Mouse (Mus musculus): ENCODE results near the gene 4930544D05Rik. TPM values are rescaled to one million over a fixed set of nuclear protein-coding genes. Genes with fewer than 3 reads are reported as not detected.

The 4930544D05Rik gene
- total RNA-seq, 2 experiments from 2014 or later = not detected

DNA sequence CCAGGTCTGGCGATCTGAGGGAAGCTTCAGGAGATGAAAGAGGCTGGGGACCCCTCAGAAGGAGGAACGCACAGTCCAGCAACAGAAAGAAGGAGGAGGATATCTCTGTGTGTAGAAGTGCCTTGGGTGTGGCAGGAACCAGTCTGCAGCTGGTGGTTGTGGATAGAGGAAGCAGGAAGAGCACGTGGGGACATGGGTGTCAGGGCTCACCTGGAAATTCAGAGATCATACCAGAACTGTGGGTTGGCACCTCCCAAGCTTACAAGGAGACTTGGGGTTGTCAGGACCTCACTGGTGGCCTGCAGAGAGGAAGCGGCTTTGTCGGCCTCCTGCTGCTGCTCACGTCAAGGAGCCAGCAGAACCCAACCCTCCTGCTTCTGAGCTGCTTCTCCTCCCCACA lies 18.3 kb upstream of the 4930544D05Rik start:
- peak; percentile 52 for ATAC-seq (replicated peaks; ENCODE audit: poor library complexity, severe bottlenecking)

- ATAC-seq (replicated peaks; ENCODE audit: poor library complexity, severe bottlenecking) = 0 out of 2 replicates have a peak, but pooled peaks have one; percentile 11
Observed at GRCm38 (mm10) chr11:70598451-70598953, 17.1 kb upstream of the 4930544D05Rik start.

DNA sequence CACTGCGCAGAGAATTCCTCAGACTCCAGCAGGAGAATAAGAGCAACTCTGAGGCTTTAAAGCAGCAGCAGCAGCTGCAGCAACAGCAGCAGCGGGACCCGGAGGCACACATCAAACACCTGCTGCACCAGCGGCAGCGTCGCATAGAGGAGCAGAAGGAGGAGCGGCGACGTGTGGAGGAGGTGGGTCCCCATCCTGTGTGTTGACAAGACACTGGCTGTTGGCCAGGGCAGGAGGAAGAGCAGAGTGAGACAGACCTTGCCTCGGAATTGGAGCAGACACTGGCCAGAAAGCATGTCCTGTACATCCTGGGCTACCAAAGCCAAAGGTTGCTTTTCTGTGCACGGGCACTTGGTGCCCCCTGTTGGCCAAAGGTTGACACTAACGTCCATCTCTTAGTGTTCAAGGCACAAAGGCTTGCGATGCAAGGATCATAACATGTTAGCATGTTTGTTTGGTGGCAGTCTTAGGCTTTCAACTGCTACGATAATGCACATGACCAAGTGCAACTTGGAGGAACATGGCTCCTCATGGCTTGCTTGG lies 10.6 kb upstream of the 4930544D05Rik start:
- ATAC-seq (replicated peaks; ENCODE audit: poor library complexity, severe bottlenecking) = peak; percentile 62

DNA sequence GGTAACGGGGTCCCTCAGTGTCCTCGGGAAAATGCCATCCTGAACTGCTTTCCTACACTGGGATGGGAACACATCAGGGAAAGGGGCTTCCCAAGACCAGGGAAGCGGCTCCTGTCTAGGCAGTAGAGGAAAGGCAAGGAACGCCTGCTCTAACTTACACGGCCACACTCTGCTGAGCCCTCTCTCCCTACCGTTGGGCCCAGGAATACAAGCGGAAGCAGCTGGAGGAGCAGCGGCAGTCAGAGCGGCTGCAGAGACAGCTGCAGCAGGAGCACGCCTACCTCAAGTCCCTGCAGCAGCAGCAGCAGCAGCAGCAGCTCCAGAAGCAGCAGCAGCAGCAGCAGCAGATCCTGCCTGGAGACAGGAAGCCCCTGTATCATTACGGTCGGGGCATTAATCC lies 8.9 kb upstream of the 4930544D05Rik start:
- ATAC-seq (replicated peaks; ENCODE audit: poor library complexity, severe bottlenecking) = no peak

GRCm38 (mm10) chr11:70607611-70608010 lies 8.0 kb upstream of the 4930544D05Rik start:
- ATAC-seq (replicated peaks; ENCODE audit: poor library complexity, severe bottlenecking) = no peak

DNA sequence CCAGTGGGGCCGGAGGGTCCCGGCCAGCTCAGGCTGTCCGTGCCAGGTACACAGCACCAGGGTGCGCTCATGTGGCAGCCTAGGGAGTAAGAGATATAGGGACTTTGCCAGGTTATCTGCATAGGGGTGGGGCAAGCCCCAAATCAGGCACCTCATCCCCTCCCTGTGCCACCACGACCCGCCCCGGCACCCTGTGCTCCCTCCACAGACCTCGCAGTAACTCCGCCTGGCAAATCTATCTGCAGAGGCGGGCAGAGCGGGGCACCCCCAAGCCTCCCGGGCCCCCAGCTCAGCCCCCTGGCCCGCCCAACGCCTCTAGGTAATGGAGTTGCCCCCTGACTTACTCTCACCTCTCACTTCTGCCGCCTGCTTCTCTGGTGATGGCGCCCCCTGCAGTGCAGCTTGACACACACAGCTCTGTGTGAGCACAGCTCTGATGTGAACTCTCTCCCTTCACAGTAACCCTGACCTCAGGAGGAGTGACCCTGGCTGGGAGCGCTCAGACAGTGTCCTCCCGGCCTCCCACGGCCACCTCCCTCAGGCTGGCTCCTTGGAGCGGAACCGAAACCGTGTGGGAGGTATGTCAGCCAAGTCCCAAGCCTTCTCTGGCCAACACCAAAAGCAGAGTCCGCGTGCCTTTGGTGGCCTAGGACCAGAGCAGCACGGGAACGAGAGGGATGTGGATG lies 7.1 kb upstream of the 4930544D05Rik start:
- ATAC-seq (replicated peaks; ENCODE audit: poor library complexity, severe bottlenecking) = no peak; the same call in 1 of the 2 replicates

GRCm38 (mm10) chr11:70610752-70611151 lies 4.9 kb upstream of the 4930544D05Rik start:
- no peak for ATAC-seq (replicated peaks; ENCODE audit: poor library complexity, severe bottlenecking)

- ATAC-seq (replicated peaks; ENCODE audit: poor library complexity, severe bottlenecking) = no peak
Observed at GRCm38 (mm10) chr11:70612505-70612904, 3.1 kb upstream of the 4930544D05Rik start.

- peak; percentile 90 for ATAC-seq (replicated peaks; ENCODE audit: poor library complexity, severe bottlenecking)
Observed at GRCm38 (mm10) chr11:70615074-70615473, 574 bp upstream of the 4930544D05Rik start.

- no peak for ATAC-seq (replicated peaks; ENCODE audit: poor library complexity, severe bottlenecking)
Observed at GRCm38 (mm10) chr11:70619101-70619500, 3.5 kb downstream of the 4930544D05Rik start, which contains the start of gene Chrne. Gene Chrne (minus strand): TSS chr11:70619216.

DNA sequence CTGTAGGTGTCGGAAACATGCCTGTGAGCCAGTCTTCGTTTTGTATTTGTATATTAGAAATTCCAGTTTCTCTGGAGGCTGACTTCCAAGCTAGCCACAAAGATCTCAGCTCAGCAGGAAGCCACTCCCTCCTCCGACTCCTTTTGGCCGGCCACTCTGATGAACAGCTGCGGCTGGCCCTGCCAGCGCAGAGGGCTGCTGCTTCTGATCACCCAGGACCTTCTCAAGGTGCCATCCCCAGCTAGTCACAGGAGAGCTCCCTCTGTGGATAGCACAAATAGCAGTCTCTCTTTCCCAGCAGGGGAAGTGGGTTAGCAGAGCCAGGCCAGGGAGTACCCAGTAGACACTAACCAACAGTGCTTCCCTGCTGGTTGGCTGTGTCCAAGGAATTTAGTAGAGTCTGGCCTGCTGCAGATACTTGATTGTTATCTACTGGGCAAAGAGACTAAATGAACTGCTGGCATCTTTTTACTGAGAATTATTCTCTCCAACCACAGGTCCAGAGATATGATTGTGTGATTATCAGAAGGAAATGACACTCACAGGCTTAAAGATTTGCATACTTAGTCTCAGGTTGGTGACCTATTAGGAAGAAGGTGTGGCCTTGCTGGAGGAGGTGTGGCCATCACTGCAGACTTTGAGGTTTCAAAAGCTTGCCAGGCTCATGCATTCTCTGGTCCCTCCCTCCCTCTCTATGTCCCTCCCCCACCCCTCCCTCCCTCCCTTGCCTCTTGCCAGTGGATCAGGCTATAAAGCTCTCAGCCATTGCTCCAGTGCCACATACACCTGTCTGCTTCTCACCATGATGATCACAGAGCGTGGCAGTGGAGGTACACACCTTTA lies 6.5 kb downstream of the 4930544D05Rik start:
- ATAC-seq (replicated peaks; ENCODE audit: poor library complexity, severe bottlenecking) = peak; percentile 45

DNA sequence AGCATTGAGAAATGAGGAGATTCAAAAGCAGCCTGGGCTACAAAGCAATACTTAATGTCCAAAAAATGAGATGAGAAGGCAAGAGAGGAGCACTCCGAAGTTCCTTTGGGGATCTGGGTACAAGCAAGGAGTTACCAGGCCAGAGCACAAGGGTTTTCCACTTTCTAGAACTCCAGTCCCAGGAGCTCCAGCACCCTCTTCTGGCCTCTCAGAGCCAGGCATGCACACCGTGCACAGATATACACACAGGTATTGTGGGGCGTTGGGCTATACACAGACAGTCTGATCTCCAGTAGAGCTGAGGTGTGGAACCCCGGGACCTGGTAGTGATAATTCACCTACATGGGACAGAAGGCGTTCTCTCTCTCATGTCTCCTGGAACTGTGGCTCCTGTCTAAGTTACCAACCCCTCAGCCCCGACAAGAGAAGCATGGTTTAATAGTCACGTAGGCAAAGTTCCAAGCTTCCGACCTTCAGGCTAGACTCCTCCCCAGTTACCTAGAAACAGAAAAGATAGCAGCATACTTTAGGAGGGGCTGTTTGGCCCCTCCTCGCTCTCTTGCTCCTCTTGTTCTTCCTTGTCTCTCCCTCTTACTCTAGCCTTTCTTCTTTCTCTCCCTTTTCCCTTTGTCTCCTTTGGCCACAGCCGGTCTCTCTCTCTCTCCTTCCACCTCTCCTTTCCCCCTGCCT lies 7.5 kb downstream of the 4930544D05Rik start:
- ATAC-seq (replicated peaks; ENCODE audit: poor library complexity, severe bottlenecking) = no peak

- peak; percentile 85 for ATAC-seq (replicated peaks; ENCODE audit: poor library complexity, severe bottlenecking)
Observed at GRCm38 (mm10) chr11:70625473-70625872, 9.8 kb downstream of the 4930544D05Rik start.

DNA sequence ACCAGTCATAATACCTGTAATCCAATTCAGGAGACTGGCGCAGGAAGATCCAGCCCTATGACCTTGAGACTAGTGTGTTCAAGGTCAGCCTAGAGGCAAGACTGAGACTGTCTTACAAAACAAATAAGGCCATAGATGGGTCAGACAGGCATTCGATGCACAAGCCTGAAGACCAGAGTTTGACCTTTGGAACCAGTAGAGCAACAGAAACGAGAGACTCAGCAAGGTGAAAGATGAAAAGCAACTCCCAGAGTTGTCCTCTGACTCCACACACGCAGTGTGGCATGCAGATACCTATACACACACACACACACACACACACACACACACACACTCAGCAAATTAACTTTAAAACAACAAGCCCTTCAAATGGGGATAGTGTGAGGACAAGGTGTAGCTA lies 11.2 kb downstream of the 4930544D05Rik start:
- ATAC-seq (replicated peaks; ENCODE audit: poor library complexity, severe bottlenecking) = no peak

- no peak for ATAC-seq (replicated peaks; ENCODE audit: poor library complexity, severe bottlenecking)
Observed at GRCm38 (mm10) chr11:70628431-70628830, 12.8 kb downstream of the 4930544D05Rik start.

GRCm38 (mm10) chr11:70629557-70629956 lies 13.9 kb downstream of the 4930544D05Rik start:
- ATAC-seq (replicated peaks; ENCODE audit: poor library complexity, severe bottlenecking) = 0 out of 2 replicates have a peak, but pooled peaks have one; percentile 25

GRCm38 (mm10) chr11:70630129-70630528 lies 14.5 kb downstream of the 4930544D05Rik start:
- ATAC-seq (replicated peaks; ENCODE audit: poor library complexity, severe bottlenecking) = 0 out of 2 replicates have a peak, but pooled peaks have one; percentile 12

DNA sequence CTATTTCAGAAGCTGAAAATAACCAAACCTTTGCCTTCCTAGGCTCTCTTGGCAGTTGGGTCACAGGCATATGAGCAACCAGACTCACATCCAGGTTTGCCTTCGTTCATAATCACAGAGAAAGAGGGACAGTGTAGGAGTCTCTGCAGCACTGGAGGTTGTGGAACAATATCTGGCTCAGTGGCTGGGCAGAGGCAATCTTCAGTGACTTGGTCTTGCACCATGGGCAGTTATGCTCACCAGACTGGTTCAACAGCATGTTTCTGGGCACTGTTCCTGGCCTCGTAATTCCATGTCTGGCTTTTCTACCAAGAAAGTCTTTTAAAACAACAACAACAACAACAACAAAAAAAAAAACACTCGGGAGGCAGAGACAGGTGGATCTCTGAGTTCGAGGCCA lies 20.0 kb downstream of the 4930544D05Rik start:
- no peak for ATAC-seq (replicated peaks; ENCODE audit: poor library complexity, severe bottlenecking)

DNA sequence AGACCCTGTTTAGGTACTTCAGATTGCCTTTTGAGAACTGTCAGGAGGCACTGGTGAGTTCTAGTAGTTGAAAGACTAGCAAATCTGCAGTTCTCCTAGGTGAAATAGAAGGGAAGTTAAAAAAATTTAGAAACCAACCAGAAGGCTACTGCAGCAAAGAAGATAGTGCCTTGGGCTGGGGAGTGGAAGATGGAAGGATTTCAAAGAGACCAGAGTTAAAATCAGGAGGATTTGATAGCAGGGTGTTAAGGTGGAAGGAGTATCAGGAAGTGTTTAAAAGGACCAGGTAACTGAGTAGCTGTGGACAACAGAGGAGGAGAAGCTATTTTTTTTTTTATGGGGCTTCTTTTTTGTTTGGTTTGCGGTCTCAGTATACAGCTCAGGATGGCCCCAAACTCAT lies 22.1 kb downstream of the 4930544D05Rik start:
- no peak for ATAC-seq (replicated peaks; ENCODE audit: poor library complexity, severe bottlenecking)

GRCm38 (mm10) chr11:70638293-70638692 lies 22.6 kb downstream of the 4930544D05Rik start:
- ATAC-seq (replicated peaks; ENCODE audit: poor library complexity, severe bottlenecking) = no peak
